Mouse (Mus musculus): ENCODE data around the gene Rnf4. TPM values are rescaled to one million over a fixed set of nuclear protein-coding genes. Genes with fewer than 3 reads are reported as not detected.

Rnf4 gene
- total RNA-seq, 2 experiments from 2014 or later: 77.1 to 81.4 TPM

DNA sequence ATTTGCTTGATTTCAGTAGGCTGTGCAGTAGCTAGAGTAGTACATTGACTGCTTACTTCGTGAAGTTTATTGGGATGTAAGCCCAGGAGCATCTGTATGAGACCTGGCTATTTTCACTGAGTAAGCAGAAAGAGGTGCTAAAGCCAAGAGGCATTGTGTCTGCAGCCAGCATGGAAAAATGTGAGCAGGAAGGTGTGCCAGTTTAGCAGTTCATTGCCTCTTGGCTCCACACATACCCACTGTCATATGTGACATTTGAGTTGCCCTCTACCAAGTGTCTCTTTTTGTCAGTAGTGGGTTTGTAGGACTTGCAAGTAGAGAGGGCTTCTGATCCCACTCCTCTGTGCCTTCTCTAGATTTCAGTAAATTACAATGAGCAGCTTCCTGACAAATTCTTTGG is 62.2 kb downstream of the Rnf4 start:
- DNase-seq (ENCODE audit: low spot score in 2 of 2): no peak

Other genes with a start within 250 kb of the Rnf4 start
- under 1 TPM; 0.67 to 0.81 TPM for gene Poln, start 166.8 kb upstream of the Rnf4 start, total RNA-seq (2021)
- 1 to 10 TPM; 5.8 to 7.5 TPM for gene Haus3, start 166.8 kb upstream of the Rnf4 start, total RNA-seq (2021)
- 10 to 100 TPM; 79.2 to 89.4 TPM for gene Mxd4, start 148.6 kb upstream of the Rnf4 start, total RNA-seq (2021)
- 10 to 100 TPM; 26.4 to 26.6 TPM for gene Zfyve28, start 47.8 kb upstream of the Rnf4 start, total RNA-seq (2021)
- under 1 TPM; 0.39 to 0.41 TPM for gene Cfap99, start 47.7 kb upstream of the Rnf4 start, total RNA-seq (2021)
- gene Fam193a, start 33.6 kb downstream of the Rnf4 start, total RNA-seq (2021): 10 to 100 TPM; 40.5 to 41.7 TPM
- gene Tnip2, start 177.7 kb downstream of the Rnf4 start, total RNA-seq (2021): 10 to 100 TPM; 15.2 to 19.1 TPM
- gene Sh3bp2, start 189.5 kb downstream of the Rnf4 start, total RNA-seq (2021): 1 to 10 TPM; 6.0 to 6.8 TPM
- 100 to 1,000 TPM; 376 to 400 TPM for gene Add1, start 237.4 kb downstream of the Rnf4 start, total RNA-seq (2021)

Measured in layer of hippocampus, postnatal 14 days (tissue).